Mouse (Mus musculus): ENCODE data around the gene Cdkn1a. TPM values are rescaled to one million over a fixed set of nuclear protein-coding genes. Genes with fewer than 3 reads are reported as not detected.

The Cdkn1a gene
- polyA plus RNA-seq, 1 experiment from 2014 or later = 148 TPM

Other genes with a start within 250 kb of the Cdkn1a start
- gene Pnpla1, start 232.6 kb upstream of the Cdkn1a start, polyA plus RNA-seq (2015; fragmentation: Nextera tagmentation; extraction: Ambion mirVana) = 0.06 TPM in 1 of 2 replicates, not detected in the other
- gene 4930539E08Rik, start 175.7 kb upstream of the Cdkn1a start, polyA plus RNA-seq (2015; fragmentation: Nextera tagmentation; extraction: Ambion mirVana) = 3.0 and 4.0 TPM in 2 replicates
- not detected in 2 replicates for gene Pxt1, start 147.1 kb upstream of the Cdkn1a start, polyA plus RNA-seq (2015; fragmentation: Nextera tagmentation; extraction: Ambion mirVana)
- gene Kctd20, start 139.0 kb upstream of the Cdkn1a start, polyA plus RNA-seq (2015; fragmentation: Nextera tagmentation; extraction: Ambion mirVana) = 92.4 and 93.4 TPM in 2 replicates
- 83.1 and 90.9 TPM in 2 replicates for gene Stk38, start 83.0 kb upstream of the Cdkn1a start, polyA plus RNA-seq (2015; fragmentation: Nextera tagmentation; extraction: Ambion mirVana)
- gene Srsf3, start 58.3 kb upstream of the Cdkn1a start, polyA plus RNA-seq (2015; fragmentation: Nextera tagmentation; extraction: Ambion mirVana) = 425 and 475 TPM in 2 replicates
- gene Rab44, start 23.2 kb downstream of the Cdkn1a start, polyA plus RNA-seq (2015; fragmentation: Nextera tagmentation; extraction: Ambion mirVana) = 0.08 and 0.17 TPM in 2 replicates
- 43.6 and 55.8 TPM in 2 replicates for gene Cpne5, start 147.2 kb downstream of the Cdkn1a start, polyA plus RNA-seq (2015; fragmentation: Nextera tagmentation; extraction: Ambion mirVana)
- 106 and 107 TPM in 2 replicates for gene Ppil1, start 173.2 kb downstream of the Cdkn1a start, polyA plus RNA-seq (2015; fragmentation: Nextera tagmentation; extraction: Ambion mirVana)
- gene BC004004, start 177.8 kb downstream of the Cdkn1a start, polyA plus RNA-seq (2015; fragmentation: Nextera tagmentation; extraction: Ambion mirVana) = 125 TPM in 2 replicates
- gene Pi16, start 226.7 kb downstream of the Cdkn1a start, polyA plus RNA-seq (2015; fragmentation: Nextera tagmentation; extraction: Ambion mirVana) = 3.3 and 4.4 TPM in 2 replicates